Mouse (Mus musculus): ENCODE results near the gene Fibp.

- TF ChIP-seq EP300 (IDR thresholded peaks at IDR 0.05; ENCODE audit: low read depth) (no peak), CTCF (IDR thresholded peaks at IDR 0.05; ENCODE audit: low read depth) (peak; percentile 37; the same call in 1 of the 2 replicates)
These were observed 28.6 kb downstream of the Fibp start for GRCm38 (mm10) chr19:5488878-5489571.

Data from liver, embryonic 14.5 days (tissue).